Mouse (Mus musculus) cortical plate, adult 2 months (tissue): ENCODE results near the gene Ret.

Experiments
- CTCF ChIP-seq: fragments of 200-500 bp; IDR thresholded peaks from 2 replicates; pipeline ENCODE4 v1.5.1; 2011; ENCODE audit warnings: mild to moderate bottlenecking, control low read depth, low read length; ENCODE audit not compliant: insufficient read depth; ENCODE audit errors: extremely low read depth
- POLR2A ChIP-seq: fragments of 200-500 bp; IDR thresholded peaks from 2 replicates; pipeline ENCODE4 v1.6.1; 2011; ENCODE audit warnings: mild to moderate bottlenecking, low read length, control low read depth; ENCODE audit not compliant: insufficient read depth; ENCODE audit errors: extremely low read depth

DNA sequence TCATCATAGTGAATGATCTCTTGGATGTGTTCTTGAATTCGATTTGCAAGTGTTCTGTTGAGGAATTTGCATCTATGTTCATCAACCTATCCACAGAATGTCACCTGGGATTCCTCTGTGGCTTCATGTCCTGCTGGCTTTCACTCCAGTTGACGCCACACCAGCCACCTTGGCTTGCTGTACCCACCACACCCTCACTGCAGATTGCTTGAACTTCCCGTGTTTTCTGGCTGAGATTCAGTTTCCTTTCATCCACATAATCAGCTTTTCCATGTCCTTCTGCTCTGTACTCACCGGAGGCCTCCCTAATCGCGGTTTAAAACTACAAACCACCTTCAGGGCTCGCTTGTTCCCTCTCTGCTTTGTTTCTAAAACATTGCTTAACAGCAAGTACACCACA is 46.6 kb upstream of the Ret start:
- TF ChIP-seq POLR2A (no peak), CTCF (no peak)
